Mouse (Mus musculus) natural killer cell, adult 2 months (primary cell): ENCODE results near the gene Rhebl1.

Experiments used
- DNase-seq, 2 experiments: peaks; one replicate each; pipeline ENCODE4 v3.0.0; 2022; ENCODE audit warnings: low spot score in 2 of 2

The Rhebl1 gene

DNA sequence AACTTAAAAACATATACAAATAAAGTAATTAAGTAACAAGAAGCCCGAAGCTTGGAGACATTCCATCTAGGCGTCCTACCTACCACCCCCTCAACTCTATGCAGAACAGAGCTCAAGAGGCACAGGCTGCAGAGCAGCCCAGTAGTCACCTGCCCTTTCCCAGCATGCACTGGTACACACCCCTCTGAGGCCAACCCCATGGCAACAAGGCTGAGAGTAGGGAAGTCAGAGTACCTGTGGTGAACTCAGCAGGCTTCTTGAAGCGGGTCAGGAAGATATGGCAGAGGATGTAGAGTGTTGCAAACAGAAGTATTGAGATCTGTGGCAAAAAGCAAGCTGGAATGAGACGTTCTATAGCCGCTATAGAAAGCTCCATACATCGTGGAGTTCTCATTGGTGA, 20.6 kb upstream of the Rhebl1 start:
- no peak for DNase-seq

DNA sequence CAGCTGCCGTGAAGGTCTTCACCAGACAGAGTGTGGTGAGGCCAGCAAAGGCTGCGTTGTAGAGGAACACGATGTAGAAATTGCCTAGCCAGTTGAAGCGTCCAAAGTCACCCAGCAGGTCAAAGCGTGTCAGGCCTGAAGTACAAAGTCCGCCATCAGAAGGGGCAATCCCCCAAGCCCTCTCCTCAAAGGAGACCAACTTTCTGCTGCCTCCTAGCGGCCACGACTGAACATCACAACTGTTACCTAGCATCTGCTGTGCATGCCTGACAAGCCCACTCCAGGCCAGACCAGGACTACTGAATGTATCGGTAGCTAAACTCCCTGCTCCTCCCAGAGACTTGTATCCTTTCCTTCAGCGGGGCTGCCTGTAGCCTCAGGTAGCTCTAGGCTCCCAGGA, 10.4 kb upstream of the Rhebl1 start:
- peak in 1 of 2 experiments; percentile 35 for DNase-seq

DNA sequence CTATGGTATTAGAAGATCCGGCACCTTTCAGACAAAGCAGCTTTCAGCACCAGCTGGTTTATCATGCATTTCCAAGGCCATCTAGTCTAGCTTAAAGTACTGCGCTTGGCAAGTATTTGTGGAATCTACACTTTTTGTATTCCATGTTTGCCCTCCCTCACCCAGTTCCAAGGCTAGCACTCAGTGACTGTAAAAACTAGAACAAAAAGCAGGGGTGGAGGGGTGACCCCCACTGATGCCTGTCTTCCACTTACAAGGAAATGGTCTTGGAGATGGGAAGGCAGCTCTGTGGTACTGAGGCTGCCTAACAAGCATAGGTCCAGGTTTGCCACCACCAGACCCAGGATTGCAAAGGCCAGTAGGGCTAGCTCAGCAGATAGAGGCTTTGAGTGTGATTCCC, 8.3 kb upstream of the Rhebl1 start:
- no peak for DNase-seq

GRCm38 (mm10) chr15:98901530-98901929, 7.2 kb upstream of the Rhebl1 start:
- no peak for DNase-seq

- no peak for DNase-seq
Measured at GRCm38 (mm10) chr15:98897928-98898800, 3.8 kb upstream of the Rhebl1 start, which contains the start of gene Dhh. Dhh (minus strand) TSS chr15:98898540.

DNA sequence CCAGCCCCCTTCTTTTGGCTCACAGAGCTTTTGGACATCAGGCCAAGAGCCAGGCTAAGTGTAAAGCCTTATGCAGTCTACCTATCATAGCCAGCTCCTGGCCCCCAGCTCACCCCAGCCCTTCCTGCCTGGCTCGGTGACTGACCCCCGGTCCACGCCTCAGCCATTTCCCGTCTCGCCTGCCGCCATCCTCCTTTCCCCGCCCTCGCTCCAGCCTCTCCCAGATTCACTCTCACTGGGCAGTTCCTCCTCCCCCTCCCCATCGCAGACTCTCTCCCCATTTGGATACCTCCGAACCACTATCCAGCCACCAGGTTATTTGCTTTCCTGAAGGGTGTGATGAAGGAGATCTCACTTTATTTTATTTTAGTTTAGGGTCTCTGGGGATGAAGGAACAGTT, 3.2 kb upstream of the Rhebl1 start:
- no peak for DNase-seq

DNA sequence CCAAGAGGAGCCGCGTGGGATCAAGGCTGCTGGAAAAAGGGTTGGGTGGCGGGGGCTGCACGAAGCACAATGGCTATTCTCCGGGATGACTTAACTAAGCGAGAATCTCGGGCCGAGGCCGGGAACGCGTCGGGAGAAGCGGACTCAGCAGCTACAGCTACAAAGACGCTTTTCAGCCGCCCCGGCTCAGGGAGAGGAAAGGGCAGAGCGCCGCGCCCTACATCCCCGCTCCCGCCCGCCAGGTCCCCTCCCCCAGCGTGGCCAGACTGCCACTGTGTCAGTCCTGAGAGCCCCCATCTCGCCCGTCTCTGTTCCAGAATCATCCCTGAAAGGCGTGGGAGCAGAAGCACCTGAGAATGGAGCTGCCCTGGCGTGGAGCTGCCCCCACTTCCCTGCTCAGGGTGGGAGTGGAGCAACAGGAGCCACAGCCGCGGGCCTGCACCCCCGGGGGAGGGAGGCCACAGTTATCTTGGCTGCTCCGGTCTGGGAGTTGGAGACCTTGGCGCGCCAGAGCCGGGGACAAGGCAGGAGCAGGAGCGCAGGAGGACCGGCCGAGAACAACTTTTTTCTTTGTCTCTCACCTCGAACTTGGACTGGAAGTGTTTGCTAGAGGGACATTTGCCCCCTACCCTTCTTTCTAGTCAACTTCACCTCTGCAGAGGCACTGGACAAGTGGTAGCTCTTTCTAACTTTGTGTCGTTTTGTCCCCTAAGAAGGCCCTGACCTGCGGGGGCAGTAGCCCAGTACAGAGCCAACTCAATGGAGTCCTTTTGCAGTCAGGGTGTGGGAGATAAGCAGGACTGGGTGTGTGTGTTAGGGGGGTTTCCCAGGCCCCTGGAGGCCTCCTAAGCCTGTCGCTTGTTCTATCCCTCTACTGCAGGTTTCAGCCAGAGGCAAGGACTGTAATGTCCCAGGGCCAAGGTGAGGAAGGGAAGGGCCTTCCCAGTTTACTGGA, 1.6 kb upstream of the Rhebl1 start:
- DNase-seq, result no peak

DNA sequence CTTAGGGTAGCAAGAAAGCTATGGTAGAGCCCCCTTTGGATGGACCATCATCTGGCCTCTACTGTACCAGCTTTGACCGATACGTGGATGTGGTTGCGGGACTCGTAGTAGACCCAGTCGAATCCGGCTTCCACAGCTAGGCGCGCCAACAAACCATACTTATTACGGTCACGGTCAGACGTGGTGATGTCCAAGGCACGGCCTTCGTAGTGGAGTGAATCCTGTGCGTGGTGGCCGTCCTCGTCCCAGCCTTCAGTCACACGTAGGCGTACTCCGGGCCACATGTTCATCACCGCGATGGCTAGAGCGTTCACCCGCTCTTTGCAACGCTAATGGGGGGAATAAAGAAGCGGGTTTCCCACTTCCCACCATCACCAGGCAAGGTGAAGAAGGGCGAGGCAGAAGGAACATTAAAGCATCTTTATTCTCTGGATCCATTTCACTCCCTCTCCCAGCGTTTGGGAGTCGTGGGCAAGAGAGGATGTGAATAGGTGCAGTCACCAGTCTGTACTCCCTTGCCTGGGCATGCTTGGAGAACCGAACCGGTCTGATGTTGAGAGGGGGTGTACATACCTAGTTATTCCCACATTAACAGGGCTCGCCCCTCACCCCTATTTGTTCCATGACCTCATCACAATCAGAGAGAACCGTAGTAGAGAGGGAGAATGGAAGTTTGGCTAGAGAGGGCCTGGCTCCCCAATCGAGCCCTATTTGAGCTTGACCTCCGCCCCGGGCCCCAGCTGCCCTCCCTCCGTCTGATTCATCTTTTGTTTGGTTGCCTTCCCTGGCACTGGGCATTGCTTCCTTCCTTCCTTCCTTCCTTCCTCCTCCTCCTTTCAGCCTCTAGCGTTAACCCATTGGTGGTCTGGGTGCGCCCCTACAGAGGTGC, 650 bp upstream of the Rhebl1 start:
- no peak for DNase-seq

GRCm38 (mm10) chr15:98893036-98893435, 1.3 kb downstream of the Rhebl1 start:
- DNase-seq, result no peak

- peak in 1 of 2 experiments; percentile 46 for DNase-seq
Measured at GRCm38 (mm10) chr15:98891907-98892606, 2.3 kb downstream of the Rhebl1 start.

- no peak for DNase-seq
Measured at GRCm38 (mm10) chr15:98891198-98891742, 3.1 kb downstream of the Rhebl1 start.

DNA sequence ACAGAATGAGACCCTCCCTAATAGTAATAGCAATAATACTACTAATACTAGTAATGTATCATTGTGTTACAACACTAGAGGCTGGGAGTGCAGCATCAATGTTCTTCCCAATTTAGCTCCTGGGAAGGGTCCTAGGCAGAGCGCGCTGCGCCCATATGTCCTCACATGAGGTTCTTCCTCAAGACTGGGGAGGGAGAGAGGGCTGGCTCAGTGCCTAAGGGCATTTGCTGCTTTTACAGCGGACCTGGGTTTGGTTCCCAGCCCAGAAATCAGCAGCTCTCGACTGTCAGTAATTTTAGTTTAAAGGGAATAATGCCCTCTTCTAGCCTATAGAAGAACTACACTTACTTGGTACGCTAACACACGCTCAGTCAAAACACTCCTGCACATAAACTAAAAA, 6.8 kb downstream of the Rhebl1 start:
- DNase-seq, result no peak

GRCm38 (mm10) chr15:98886667-98887387, 7.5 kb downstream of the Rhebl1 start:
- no peak for DNase-seq

- DNase-seq, result no peak
Measured at GRCm38 (mm10) chr15:98884106-98884505, 10.2 kb downstream of the Rhebl1 start.

- no peak for DNase-seq
Measured at GRCm38 (mm10) chr15:98883661-98884060, 10.7 kb downstream of the Rhebl1 start.

DNA sequence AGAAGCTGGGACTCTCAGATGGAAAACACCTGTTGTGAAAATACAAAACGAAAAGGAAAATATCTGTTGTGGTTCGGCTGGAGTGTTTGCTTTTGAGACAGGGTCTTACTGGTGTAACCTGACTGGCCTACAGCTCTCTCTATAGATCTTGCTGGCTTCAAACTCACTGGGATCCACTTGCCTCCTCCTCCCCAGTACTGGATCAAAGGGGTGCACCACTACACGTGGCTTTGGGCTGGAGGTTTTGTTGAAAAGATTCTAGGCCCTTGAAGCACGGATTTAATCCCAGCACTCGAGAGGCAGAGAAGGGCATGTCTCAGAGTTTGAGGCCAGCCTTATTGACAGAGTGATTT, 12.7 kb downstream of the Rhebl1 start:
- DNase-seq, result no peak

- peak; percentile 79 to 92 for DNase-seq
Measured at GRCm38 (mm10) chr15:98880978-98881655, 13.2 kb downstream of the Rhebl1 start.

DNA sequence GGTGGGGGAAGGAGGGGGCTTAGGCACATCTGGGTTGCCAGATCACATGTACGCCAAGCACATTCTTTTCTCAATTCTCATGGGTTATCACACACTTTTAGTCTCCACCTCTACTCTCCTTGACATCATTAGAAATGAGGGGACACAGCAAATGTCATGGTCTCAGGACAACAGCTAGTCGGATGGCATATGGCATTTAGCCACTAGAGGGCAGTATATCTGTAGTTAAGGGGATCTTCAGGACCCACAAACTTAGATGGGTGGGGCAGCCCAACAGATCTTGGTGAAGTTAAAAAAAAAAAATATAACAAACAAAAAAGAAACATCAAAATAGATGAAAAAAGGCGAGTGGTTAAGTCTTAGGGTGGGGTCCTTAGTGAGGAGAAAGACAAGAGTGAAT, 17.0 kb downstream of the Rhebl1 start:
- peak; percentile 68 to 76 for DNase-seq
